Mouse (Mus musculus) limb, embryonic 11.5 days (tissue): ENCODE measurements around the gene Rdh16f2. TPM values are rescaled to one million over a fixed set of nuclear protein-coding genes. Genes with fewer than 3 reads are reported as not detected.
"Not testable (repeated sequence)": the region's sequence is repeated elsewhere in the genome, so short reads cannot be mapped to it uniquely, and the experiment has no call there.

Experiments
- ATAC-seq: fragments of 200-750 bp; cut with Nextera tagmentation; 2 replicates; pipeline ENCODE4 v1.8.0; 2017; ENCODE audit warnings: low read depth; ENCODE audit not compliant: insufficient number of reproducible peaks, low FRiP score, low TSS enrichment
- DNase-seq: peaks from one replicate; pipeline ENCODE4 v3.0.0-alpha.2; 2015; ENCODE audit warnings: low spot score
- H3K27ac ChIP-seq: fragments of 300-500 bp; sonication (generic); replicated peaks from 2 replicates; pipeline ENCODE4 v1.5.1; 2014; ENCODE audit warnings: low read depth, mild to moderate bottlenecking, low read length
- H3K27me3 ChIP-seq: fragments of 300-500 bp; sonication (generic); 2 replicates; pipeline ENCODE4 v1.6.1; 2014; ENCODE audit warnings: mild to moderate bottlenecking, low read length, mixed read lengths; ENCODE audit not compliant: control insufficient read depth, insufficient read depth
- H3K36me3 ChIP-seq: fragments of 300-500 bp; sonication (generic); 2 replicates; pipeline ENCODE4 v1.6.1; 2014; ENCODE audit warnings: mild to moderate bottlenecking, low read length, moderate library complexity, mixed read lengths; ENCODE audit not compliant: control insufficient read depth, insufficient read depth
- H3K4me1 ChIP-seq: fragments of 300-500 bp; sonication (generic); 2 replicates; pipeline ENCODE4 v1.6.1; 2014; ENCODE audit warnings: low read length, mixed read lengths; ENCODE audit not compliant: control insufficient read depth, insufficient read depth
- H3K4me2 ChIP-seq: fragments of 300-500 bp; sonication (generic); 2 replicates; pipeline ENCODE4 v1.6.1; 2014; ENCODE audit warnings: low read depth, mild to moderate bottlenecking, moderate library complexity; ENCODE audit not compliant: severe bottlenecking
- H3K4me3 ChIP-seq: fragments of 300-500 bp; sonication (generic); 2 replicates; pipeline ENCODE4 v1.5.1; 2014; ENCODE audit warnings: low read depth, low read length
- H3K9ac ChIP-seq: fragments of 300-500 bp; sonication (generic); 2 replicates; pipeline ENCODE4 v1.6.1; 2014; ENCODE audit warnings: mild to moderate bottlenecking, low read length
- H3K9me3 ChIP-seq: fragments of 300-500 bp; sonication (generic); 2 replicates; pipeline ENCODE4 v1.6.1; 2016; ENCODE audit warnings: low read length; ENCODE audit not compliant: control insufficient read depth
- WGBS: fragments of 180-500 bp; shearing (Covaris S2); extraction: QIAGEN DNeasy Blood & Tissue Kit; methylation state at CpG from one replicate; pipeline ENCODE4 v1.1.7; 2014; 5-methylcytosine and 5-hydroxymethylcytosine counted together
- polyA plus RNA-seq: library from polyadenylated mRNA; unstranded; fragments of >200 nt; fragmentation: Nextera tagmentation; extraction: Ambion mirVana; gene quantifications from 2 replicates; pipeline ENCODE4 v1.2.1, GENCODE M21; 2014

Rdh16f2 gene
- polyA plus RNA-seq, 1 experiment from 2014 or later = not detected

- no peaks in the 10 kb centered on the region for H3K9me3 ChIP-seq
- H3K27ac ChIP-seq = no peak overlapping the region
- H3K4me3 ChIP-seq = no peak overlapping the region
- no peaks in the 10 kb centered on the region for H3K4me1 ChIP-seq
- no peak overlapping the region for H3K4me2 ChIP-seq
- no peak overlapping the region for H3K9ac ChIP-seq
- ATAC-seq (no peak), DNase-seq (no peak)
- WGBS = 80% methylated on average over 3 of the region's 3 CpGs
- H3K36me3 ChIP-seq = no peaks in the 10 kb centered on the region
- no peaks in the 10 kb centered on the region for H3K27me3 ChIP-seq
Measured at GRCm38 (mm10) chr10:127879155-127879688, 12.9 kb downstream of the Rdh16f2 start.

- H3K9ac ChIP-seq = no peak overlapping the region
- H3K9me3 ChIP-seq = no peaks in the 10 kb centered on the region
- DNase-seq (no peak), ATAC-seq (no peak)
- H3K27ac ChIP-seq = no peak overlapping the region
- no peaks in the 10 kb centered on the region for H3K36me3 ChIP-seq
- H3K4me3 ChIP-seq = no peak overlapping the region
- H3K27me3 ChIP-seq = no peaks in the 10 kb centered on the region
- H3K4me2 ChIP-seq = no peak overlapping the region
- no peaks in the 10 kb centered on the region for H3K4me1 ChIP-seq
- WGBS = 92% methylated on average over 4 of the region's 4 CpGs
Measured at GRCm38 (mm10) chr10:127881041-127881440, 14.8 kb downstream of the Rdh16f2 start.

GRCm38 (mm10) chr10:127886551-127886950, 20.3 kb downstream of the Rdh16f2 start:
- Histone ChIP-seq H3K36me3 (no peaks in the 10 kb centered on the region), H3K4me1 (no peaks in the 10 kb centered on the region), H3K4me2 (no peak overlapping the region), H3K27ac (no peak overlapping the region), H3K9me3 (no peaks in the 10 kb centered on the region), H3K9ac (no peak overlapping the region), H3K4me3 (no peak overlapping the region), H3K27me3 (no peaks in the 10 kb centered on the region)
- DNase-seq = no peak
- ATAC-seq = no peak
- 81% methylated on average over 1 of the region's 1 CpGs for WGBS

- no peaks in the 10 kb centered on the region for H3K36me3 ChIP-seq
- no peak overlapping the region for H3K4me3 ChIP-seq
- no peaks in the 10 kb centered on the region for H3K27me3 ChIP-seq
- H3K4me2 ChIP-seq = no peak overlapping the region
- no peak overlapping the region for H3K9ac ChIP-seq
- WGBS = 82% methylated on average over 4 of the region's 4 CpGs
- ATAC-seq (no peak), DNase-seq (no peak)
- H3K4me1 ChIP-seq = no peaks in the 10 kb centered on the region
- no peak overlapping the region for H3K27ac ChIP-seq
- H3K9me3 ChIP-seq = no peaks in the 10 kb centered on the region
Measured at GRCm38 (mm10) chr10:127886971-127887370, 20.7 kb downstream of the Rdh16f2 start.

DNA sequence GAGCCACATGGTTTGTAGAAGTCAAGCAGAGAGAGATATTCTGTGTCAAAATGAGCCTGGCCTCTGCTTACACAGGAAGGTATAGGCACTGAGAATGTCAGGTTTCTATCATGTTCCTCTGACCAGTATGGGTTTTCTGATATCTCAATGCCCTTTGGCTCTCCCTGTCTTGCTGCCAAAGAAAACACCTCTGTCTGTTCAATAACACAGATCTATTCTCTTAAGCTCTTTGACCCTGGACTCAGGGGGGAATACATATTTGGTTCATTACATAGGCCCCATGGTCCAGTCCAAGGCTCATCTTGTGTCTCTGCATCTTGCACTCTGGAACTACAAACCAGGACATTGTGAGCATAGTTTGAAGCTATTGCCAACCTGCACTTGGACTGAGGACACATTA, 22.3 kb downstream of the Rdh16f2 start, which contains the start of gene Rdh7:
Rdh7 (minus strand) TSS at position 213 of the 400 bp plus-strand sequence.
- no peaks in the 10 kb centered on the region for H3K4me1 ChIP-seq
- H3K27ac ChIP-seq = no peak within 1 kb of the TSS
- no peaks in the 10 kb centered on the region for H3K27me3 ChIP-seq
- H3K9ac ChIP-seq = no peak within 1 kb of the TSS
- H3K36me3 ChIP-seq = no peaks in the 10 kb centered on the region
- no peak within 1 kb of the TSS for H3K4me2 ChIP-seq
- no peak for DNase-seq
- ATAC-seq = no peak
- no peak within 1 kb of the TSS for H3K4me3 ChIP-seq
- H3K9me3 ChIP-seq = no peaks in the 10 kb centered on the region

GRCm38 (mm10) chr10:127891481-127891880, 25.2 kb downstream of the Rdh16f2 start:
- no peak for ATAC-seq
- H3K4me3 ChIP-seq = no peak overlapping the region
- no peaks in the 10 kb centered on the region for H3K36me3 ChIP-seq
- no peaks in the 10 kb centered on the region for H3K9me3 ChIP-seq
- H3K9ac ChIP-seq = no peak overlapping the region
- DNase-seq = no peak
- no peak overlapping the region for H3K27ac ChIP-seq
- H3K4me2 ChIP-seq = no peak overlapping the region
- no peaks in the 10 kb centered on the region for H3K4me1 ChIP-seq
- H3K27me3 ChIP-seq = no peaks in the 10 kb centered on the region
- 83% methylated on average over 1 of the region's 1 CpGs for WGBS

DNA sequence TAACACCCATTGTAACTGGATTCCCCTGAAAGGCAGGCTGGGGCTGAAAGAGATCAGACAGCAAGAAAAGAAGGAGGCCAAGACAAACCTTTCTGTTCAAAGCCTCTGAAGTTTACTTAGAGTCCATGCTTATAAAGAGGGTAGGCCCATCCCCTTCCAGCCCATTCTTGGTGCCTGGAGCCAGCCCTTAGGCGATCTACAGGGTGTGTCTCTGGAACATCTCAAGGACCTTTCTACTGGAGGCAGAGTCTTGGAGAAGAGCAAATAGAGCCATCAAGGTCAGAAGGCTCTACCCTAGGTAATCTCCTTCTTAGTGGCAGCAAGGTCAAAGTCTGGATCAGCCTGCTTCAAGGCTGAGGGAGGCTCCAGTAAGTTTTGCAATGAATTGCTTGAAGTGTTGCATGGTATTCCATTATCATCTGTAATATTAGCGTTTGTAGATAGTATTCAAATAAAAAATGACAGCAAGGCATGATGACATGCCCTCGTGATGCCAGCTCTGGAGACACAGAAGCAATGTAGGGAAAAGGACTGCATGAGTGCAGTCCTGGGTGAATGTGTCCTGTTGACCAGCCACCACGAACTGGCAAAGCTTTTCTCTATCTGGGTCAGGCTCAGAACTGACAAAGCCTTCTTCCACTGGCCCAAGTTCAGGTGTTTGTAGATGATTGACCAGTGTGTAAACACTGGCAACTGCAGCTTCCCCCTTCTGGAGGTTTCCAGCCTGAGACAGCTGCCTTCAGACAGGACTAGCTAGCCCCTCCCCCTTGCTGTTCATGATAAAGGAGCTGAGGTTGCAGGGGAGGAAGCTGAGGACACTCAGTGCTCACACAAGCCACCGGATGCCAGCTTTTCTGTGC, 27.1 kb downstream of the Rdh16f2 start:
- H3K4me2 ChIP-seq, H3K4me3 ChIP-seq, ATAC-seq, H3K27me3 ChIP-seq, DNase-seq, H3K4me1 ChIP-seq, H3K9ac ChIP-seq, H3K36me3 ChIP-seq, H3K27ac ChIP-seq, H3K9me3 ChIP-seq: not testable (repeated sequence)
- WGBS = 70% methylated on average over 5 of the region's 5 CpGs

DNA sequence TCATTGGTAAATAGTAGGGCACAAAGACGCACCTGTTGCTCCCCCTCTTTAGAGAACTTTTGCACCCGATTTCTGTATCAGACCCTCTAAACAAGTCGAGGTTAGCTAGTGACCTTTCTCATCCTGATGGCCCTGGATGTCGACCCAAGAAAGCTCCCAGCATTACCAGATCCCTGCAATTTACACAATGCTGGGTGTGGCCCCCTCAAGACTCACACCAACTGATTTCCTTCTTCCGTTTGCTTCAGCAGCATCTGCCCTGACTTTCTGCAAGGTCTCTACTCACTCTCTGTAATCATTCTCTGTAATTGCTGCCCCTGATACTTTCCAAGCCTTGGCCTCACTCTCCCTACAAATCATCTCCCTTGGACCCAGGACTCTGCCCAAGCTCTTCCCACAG, 30.4 kb downstream of the Rdh16f2 start:
- Histone ChIP-seq H3K4me2 (no peak overlapping the region), H3K9me3 (no peaks in the 10 kb centered on the region), H3K36me3 (no peaks in the 10 kb centered on the region), H3K4me3 (no peak overlapping the region), H3K27ac (no peak overlapping the region), H3K9ac (no peak overlapping the region), H3K4me1 (no peaks in the 10 kb centered on the region), H3K27me3 (no peaks in the 10 kb centered on the region)
- WGBS = 62% methylated on average over 5 of the region's 5 CpGs
- ATAC-seq (no peak), DNase-seq (no peak)
